Mouse (Mus musculus): ENCODE results near the gene Ptger3. TPM values are rescaled to one million over a fixed set of nuclear protein-coding genes. Genes with fewer than 3 reads are reported as not detected.

Ptger3 gene
- polyA plus RNA-seq, 1 experiment from 2014 or later, result 27.8 TPM

GRCm38 (mm10) chr3:157534786-157535415, 31.8 kb upstream of the Ptger3 start:
- peak; percentile 16; the same call in 1 of the 2 replicates for ATAC-seq (replicated peaks; ENCODE audit: low FRiP score, low read depth)
- Histone ChIP-seq H3K4me1 (replicated peaks; ENCODE audit: insufficient read depth, low read length) (peaks cover 4% of the 10 kb centered on the region; the same call in 1 of the 2 replicates), H3K4me3 (replicated peaks; ENCODE audit: low read depth, low read length) (peak overlapping the region; percentile 86), H3K36me3 (ENCODE audit: insufficient read depth, low read length) (peaks cover 13% of the 10 kb centered on the region; the same call in 1 of the 2 replicates), H3K27me3 (ENCODE audit: insufficient read depth, low read length) (peaks cover 2% of the 10 kb centered on the region; the same call in 1 of the 2 replicates), H3K27ac (peak overlapping the region; percentile 95), H3K4me2 (ENCODE audit: low read length) (peak overlapping the region; percentile 60), H3K9me3 (replicated peaks; ENCODE audit: low read length) (no peaks in the 10 kb centered on the region), H3K9ac (ENCODE audit: low read depth, low read length) (peak overlapping the region; percentile 88)
- peak; percentile 68 for DNase-seq (ENCODE audit: low spot score)
- TF ChIP-seq CTCF (IDR thresholded peaks at IDR 0.05; ENCODE audit: low read depth), result no peak
- WGBS, result 3% methylated on average over 15 of the region's 15 CpGs

GRCm38 (mm10) chr3:157549323-157549722, 17.4 kb upstream of the Ptger3 start:
- no peaks in the 10 kb centered on the region for H3K4me1 ChIP-seq (replicated peaks; ENCODE audit: insufficient read depth, low read length)
- H3K9ac ChIP-seq (ENCODE audit: low read depth, low read length), result no peak overlapping the region
- TF ChIP-seq CTCF (IDR thresholded peaks at IDR 0.05; ENCODE audit: low read depth), result no peak
- no peak overlapping the region for H3K4me2 ChIP-seq (ENCODE audit: low read length)
- ATAC-seq (replicated peaks; ENCODE audit: low FRiP score, low read depth) (no peak), DNase-seq (ENCODE audit: low spot score) (no peak)
- H3K36me3 ChIP-seq (ENCODE audit: insufficient read depth, low read length), result peaks cover 21% of the 10 kb centered on the region; the same call in 1 of the 2 replicates
- no peak overlapping the region for H3K4me3 ChIP-seq (replicated peaks; ENCODE audit: low read depth, low read length)
- 93% methylated on average over 2 of the region's 2 CpGs for WGBS
- H3K9me3 ChIP-seq (replicated peaks; ENCODE audit: low read length), result no peaks in the 10 kb centered on the region
- H3K27ac ChIP-seq, result no peak overlapping the region
- H3K27me3 ChIP-seq (ENCODE audit: insufficient read depth, low read length), result no peaks in the 10 kb centered on the region

- H3K27ac ChIP-seq, result no peak overlapping the region
- H3K4me3 ChIP-seq (replicated peaks; ENCODE audit: low read depth, low read length), result no peak overlapping the region
- H3K4me1 ChIP-seq (replicated peaks; ENCODE audit: insufficient read depth, low read length), result no peaks in the 10 kb centered on the region
- H3K4me2 ChIP-seq (ENCODE audit: low read length), result no peak overlapping the region
- no peak for DNase-seq (ENCODE audit: low spot score)
- no peaks in the 10 kb centered on the region for H3K9me3 ChIP-seq (replicated peaks; ENCODE audit: low read length)
- no peaks in the 10 kb centered on the region for H3K27me3 ChIP-seq (ENCODE audit: insufficient read depth, low read length)
- no peak overlapping the region for H3K9ac ChIP-seq (ENCODE audit: low read depth, low read length)
- peaks cover 21% of the 10 kb centered on the region; the same call in 1 of the 2 replicates for H3K36me3 ChIP-seq (ENCODE audit: insufficient read depth, low read length)
- no peak for TF ChIP-seq CTCF (IDR thresholded peaks at IDR 0.05; ENCODE audit: low read depth)
- WGBS, result 95% methylated on average over 3 of the region's 3 CpGs
- 0 out of 2 replicates have a peak, but pooled peaks have one; percentile 25 for ATAC-seq (replicated peaks; ENCODE audit: low FRiP score, low read depth)
These were observed 16.7 kb upstream of the Ptger3 start for GRCm38 (mm10) chr3:157549758-157550600.

GRCm38 (mm10) chr3:157565196-157565595, 1.5 kb upstream of the Ptger3 start:
- peak; percentile 77 for TF ChIP-seq CTCF (IDR thresholded peaks at IDR 0.05; ENCODE audit: low read depth)
- H3K4me3 ChIP-seq (replicated peaks; ENCODE audit: low read depth, low read length), result no peak overlapping the region
- WGBS, result 7% methylated on average over 2 of the region's 2 CpGs
- H3K4me2 ChIP-seq (ENCODE audit: low read length), result no peak overlapping the region
- H3K36me3 ChIP-seq (ENCODE audit: insufficient read depth, low read length), result no peaks in the 10 kb centered on the region
- peaks cover 11% of the 10 kb centered on the region for H3K4me1 ChIP-seq (replicated peaks; ENCODE audit: insufficient read depth, low read length)
- DNase-seq (ENCODE audit: low spot score), result peak; percentile 94
- H3K27ac ChIP-seq, result no peak overlapping the region
- H3K9ac ChIP-seq (ENCODE audit: low read depth, low read length), result no peak overlapping the region
- no peaks in the 10 kb centered on the region for H3K9me3 ChIP-seq (replicated peaks; ENCODE audit: low read length)
- H3K27me3 ChIP-seq (ENCODE audit: insufficient read depth, low read length), result peaks cover 19% of the 10 kb centered on the region
- no peak for ATAC-seq (replicated peaks; ENCODE audit: low FRiP score, low read depth)

- peaks cover 19% of the 10 kb centered on the region for H3K27me3 ChIP-seq (ENCODE audit: insufficient read depth, low read length)
- H3K36me3 ChIP-seq (ENCODE audit: insufficient read depth, low read length), result no peaks in the 10 kb centered on the region
- TF ChIP-seq CTCF (IDR thresholded peaks at IDR 0.05; ENCODE audit: low read depth), result no peak
- peak overlapping the region; percentile 43 for H3K4me3 ChIP-seq (replicated peaks; ENCODE audit: low read depth, low read length)
- 4% methylated on average over 34 of the region's 34 CpGs for WGBS
- peak; percentile 26 for ATAC-seq (replicated peaks; ENCODE audit: low FRiP score, low read depth)
- peaks cover 11% of the 10 kb centered on the region for H3K4me1 ChIP-seq (replicated peaks; ENCODE audit: insufficient read depth, low read length)
- H3K27ac ChIP-seq, result no peak overlapping the region
- DNase-seq (ENCODE audit: low spot score), result no peak
- H3K9ac ChIP-seq (ENCODE audit: low read depth, low read length), result 0 out of 2 replicates have a peak overlapping the region, but pooled peaks have one; percentile 35
- H3K9me3 ChIP-seq (replicated peaks; ENCODE audit: low read length), result no peaks in the 10 kb centered on the region
- H3K4me2 ChIP-seq (ENCODE audit: low read length), result peak overlapping the region; percentile 75
These were observed 957 bp downstream of the Ptger3 start for GRCm38 (mm10) chr3:157567566-157568132.

GRCm38 (mm10) chr3:157572011-157572410, 5.3 kb downstream of the Ptger3 start:
- Histone ChIP-seq H3K9me3 (replicated peaks; ENCODE audit: low read length) (no peaks in the 10 kb centered on the region), H3K36me3 (ENCODE audit: insufficient read depth, low read length) (no peaks in the 10 kb centered on the region), H3K4me1 (replicated peaks; ENCODE audit: insufficient read depth, low read length) (peaks cover 5% of the 10 kb centered on the region), H3K4me3 (replicated peaks; ENCODE audit: low read depth, low read length) (no peak overlapping the region), H3K27ac (no peak overlapping the region), H3K9ac (ENCODE audit: low read depth, low read length) (no peak overlapping the region), H3K27me3 (ENCODE audit: insufficient read depth, low read length) (peaks cover 13% of the 10 kb centered on the region), H3K4me2 (ENCODE audit: low read length) (no peak overlapping the region)
- no peak for DNase-seq (ENCODE audit: low spot score)
- 77% methylated on average over 6 of the region's 6 CpGs for WGBS
- no peak for TF ChIP-seq CTCF (IDR thresholded peaks at IDR 0.05; ENCODE audit: low read depth)
- no peak for ATAC-seq (replicated peaks; ENCODE audit: low FRiP score, low read depth)
